Mouse (Mus musculus): ENCODE measurements at regions not wholly inside any gene's neighbourhood (a gene's known extent, or its start where the extent isn't known, plus 50 kb on each side); places are given as distances from the start of the nearest gene placed in this dataset.

DNA sequence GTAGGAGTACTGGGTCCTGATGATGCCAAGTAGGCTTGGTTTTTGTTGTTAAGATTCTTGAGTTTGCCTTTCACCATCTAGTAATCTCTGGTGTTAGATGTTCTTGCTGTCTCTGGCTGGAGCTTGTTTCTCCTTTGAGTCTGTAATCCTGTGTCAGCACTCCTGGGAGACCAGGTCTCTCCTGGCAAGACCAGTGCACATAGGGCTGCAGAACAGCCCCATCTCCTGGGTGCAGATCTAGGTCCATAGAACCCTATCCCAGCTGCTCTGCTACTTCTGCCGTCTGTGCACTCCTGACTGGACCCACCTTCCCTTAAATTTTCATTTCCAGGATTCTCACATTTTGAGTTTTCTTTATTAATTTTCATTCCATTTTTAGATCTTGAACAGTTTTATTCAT is 283.9 kb downstream of the Phkb start:
- TF ChIP-seq CTCF (conservative IDR thresholded peaks at IDR 0.05; ENCODE audit: low read length) (no peak), POU5F1 (IDR thresholded peaks at IDR 0.05; ENCODE audit: borderline replicate concordance, low read length) (no peak)

Measured in E14TG2a.4 (cell line).